ENCODE assay signal across 25 mouse cellular contexts in the genomic region with DNA sequence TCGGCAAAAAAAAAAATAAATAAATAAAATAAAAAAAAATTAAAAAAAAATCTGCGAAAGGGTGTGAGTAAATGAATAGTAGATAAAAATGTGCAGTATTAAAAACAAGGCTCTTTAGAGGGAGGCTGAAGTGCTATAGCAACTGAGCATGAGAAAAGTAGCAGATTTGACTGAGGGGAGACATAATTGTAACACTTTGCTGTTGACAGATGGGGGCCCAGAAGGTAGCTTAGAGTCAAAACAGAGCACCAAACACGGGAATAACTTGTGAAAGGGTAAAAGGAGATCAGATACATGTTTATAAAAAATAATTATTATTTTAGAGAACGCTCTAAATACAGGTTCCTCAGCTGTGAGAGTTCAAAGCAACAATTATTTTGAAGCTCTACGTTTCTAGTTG.
"Had no signal": no experiment of that assay in that cellular context is flagged by ENCODE, and none has a peak within 500 bp of the region (broad histone marks: within the 10 kb centered on the region; RNA-seq: fewer than 3 reads in every experiment).

No protein-coding gene starts in this region.

- H3K4me2 ChIP-seq: limb, embryonic 12.5 days; limb, embryonic 15.5 days; liver, embryonic 11.5 days; lung, embryonic 14.5 days; midbrain, embryonic 12.5 days; midbrain, embryonic 15.5 days; neural tube, embryonic 12.5 days; neural tube, embryonic 15.5 days; stomach, embryonic 15.5 days had no signal

- ATAC-seq: intestine, embryonic 16.5 days; liver, postnatal 0 days; lung, postnatal 0 days; midbrain, embryonic 15.5 days had no signal

- H3K9ac ChIP-seq: limb, embryonic 12.5 days; limb, embryonic 15.5 days; liver, embryonic 14.5 days; liver, postnatal 0 days; lung, embryonic 14.5 days; midbrain, embryonic 12.5 days; midbrain, embryonic 15.5 days; neural tube, embryonic 12.5 days; neural tube, embryonic 15.5 days; stomach, embryonic 15.5 days had no signal

- H3K27ac ChIP-seq: left cerebral cortex, adult 2 months; limb, embryonic 12.5 days; limb, embryonic 15.5 days; liver, embryonic 14.5 days; macrophage; midbrain, embryonic 12.5 days; midbrain, embryonic 15.5 days; neural tube, embryonic 12.5 days; neural tube, embryonic 15.5 days; stomach, embryonic 15.5 days had no signal

- H3K9me3 ChIP-seq: limb, embryonic 12.5 days; limb, embryonic 15.5 days; midbrain, embryonic 12.5 days; midbrain, embryonic 15.5 days; neural tube, embryonic 12.5 days; neural tube, embryonic 15.5 days; stomach, embryonic 15.5 days had no signal

- H3K4me1 ChIP-seq: limb, embryonic 12.5 days; limb, embryonic 15.5 days; midbrain, embryonic 12.5 days; midbrain, embryonic 15.5 days; neural tube, embryonic 12.5 days; neural tube, embryonic 15.5 days; stomach, embryonic 15.5 days had no signal

- H3K4me3 ChIP-seq: left cerebral cortex, adult 2 months; limb, embryonic 12.5 days; limb, embryonic 15.5 days; midbrain, embryonic 12.5 days; midbrain, embryonic 15.5 days; neural tube, embryonic 12.5 days; neural tube, embryonic 15.5 days; stomach, embryonic 15.5 days had no signal

- DNase-seq: kidney, adult 18-20 months; kidney, adult 9 months; kidney, postnatal 14 days; kidney, postnatal 4 days; left cerebral cortex, postnatal 4 days; liver, postnatal 0 days; lung, embryonic 14.5 days; retina, postnatal 1 day; right cerebral cortex, postnatal 25 days; spleen, adult 18-20 months; thymus, adult 18-20 months; thymus, postnatal 36 days had no signal

- H3K36me3 ChIP-seq: limb, embryonic 12.5 days; limb, embryonic 15.5 days; midbrain, embryonic 12.5 days; midbrain, embryonic 15.5 days; neural tube, embryonic 12.5 days; neural tube, embryonic 15.5 days; stomach, embryonic 15.5 days had no signal

- H3K27me3 ChIP-seq: limb, embryonic 12.5 days; limb, embryonic 15.5 days; midbrain, embryonic 12.5 days; midbrain, embryonic 15.5 days; neural tube, embryonic 12.5 days; neural tube, embryonic 15.5 days; stomach, embryonic 15.5 days had no signal
